Mouse (Mus musculus): Measurements from ENCODE around the gene Dnajc27. TPM values are rescaled to one million over a fixed set of nuclear protein-coding genes. Genes with fewer than 3 reads are reported as not detected.

Dnajc27 gene
- 7.5 and 7.8 TPM in 2 replicates for polyA plus RNA-seq (2015; fragmentation: Nextera tagmentation; extraction: Ambion mirVana)

DNA sequence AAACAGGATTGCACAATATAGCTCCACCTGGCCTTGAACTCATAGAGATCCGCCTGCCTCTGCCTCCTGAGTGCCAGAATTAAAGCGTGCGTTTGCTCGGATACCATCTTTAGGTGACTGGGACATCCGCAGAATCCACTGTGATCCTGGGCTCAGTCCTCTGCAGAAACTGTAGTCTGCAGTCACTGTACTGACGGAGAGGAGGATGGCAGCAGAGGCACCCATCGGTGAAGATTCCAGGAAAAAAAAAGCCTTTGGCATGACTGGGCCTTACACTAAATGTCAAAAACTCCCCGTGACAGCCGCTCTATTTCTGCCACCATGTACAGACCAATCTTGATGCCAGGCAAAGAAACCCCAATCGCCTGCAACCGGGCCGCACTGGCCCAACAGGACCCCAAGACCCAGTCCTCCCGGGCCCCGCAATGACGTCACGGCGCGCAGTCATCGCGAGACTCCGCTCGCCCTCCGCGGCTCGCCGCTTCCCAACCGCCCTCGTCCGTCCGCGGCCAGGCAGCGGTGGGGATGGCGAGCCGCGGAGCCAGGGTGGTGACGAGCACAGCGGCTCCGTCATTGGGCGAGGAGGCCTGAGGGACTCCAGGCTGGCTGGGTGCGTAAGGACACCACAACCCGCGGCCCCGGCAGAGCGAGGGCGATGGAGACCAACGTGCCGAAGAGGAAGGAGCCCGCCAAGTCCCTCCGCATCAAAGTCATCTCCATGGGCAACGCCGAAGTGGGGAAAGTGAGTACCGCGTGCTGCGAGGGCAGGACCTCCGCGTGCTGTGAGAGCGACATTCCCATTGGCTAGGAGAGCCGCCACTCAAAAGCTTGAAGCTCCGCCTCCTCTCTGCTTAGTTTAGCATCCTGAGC is at the start of gene Dnajc27:
TSS of gene Dnajc27 (plus strand) at position 452 of the 870 bp plus-strand sequence.
- WGBS, result 5% methylated on average over 59 of the region's 59 CpGs

DNA sequence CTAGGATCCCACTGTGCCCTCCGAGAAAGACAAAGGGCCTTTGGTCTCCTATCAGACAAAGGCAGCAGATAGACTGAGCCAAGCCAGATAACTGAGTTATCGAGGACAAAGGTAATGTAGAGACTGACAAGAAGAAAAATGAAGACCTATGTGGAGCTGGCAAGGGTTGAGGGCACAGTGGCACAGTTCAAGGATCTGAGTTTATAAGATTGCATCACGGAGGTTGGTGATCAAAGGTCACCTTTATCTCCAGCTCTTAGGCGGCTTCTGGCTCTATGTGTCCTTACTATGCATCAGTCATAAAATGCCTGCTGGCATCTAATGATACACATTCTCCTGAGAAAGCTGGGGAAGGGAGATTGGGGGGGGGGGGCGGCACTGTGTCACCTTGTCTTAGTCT is 46.2 kb upstream of the Dnajc27 start:
- Histone ChIP-seq H3K4me3 (no peak overlapping the region), H3K36me3 (no peaks in the 10 kb centered on the region), H3K27me3 (no peaks in the 10 kb centered on the region), H3K9ac (no peak overlapping the region), H3K9me3 (replicated peaks) (no peaks in the 10 kb centered on the region), H3K27ac (no peak overlapping the region), H3K4me2 (no peak overlapping the region), H3K4me1 (replicated peaks) (peaks cover 28% of the 10 kb centered on the region)
- WGBS, result 84% methylated on average over 5 of the region's 5 CpGs
- no peak for ATAC-seq (replicated peaks; ENCODE audit: insufficient number of reproducible peaks, insufficient read depth, low FRiP score, low read depth)

More for the DNA sequence above, at the start of gene Dnajc27:
- Histone ChIP-seq H3K4me2 (peak within 1 kb of the TSS; percentile 83), H3K4me1 (replicated peaks) (peaks cover 11% of the 10 kb centered on the region), H3K4me3 (peak within 1 kb of the TSS; percentile 65), H3K36me3 (no peaks in the 10 kb centered on the region; the same call in 1 of the 2 replicates), H3K9ac (peak within 1 kb of the TSS; percentile 74), H3K27ac (peak within 1 kb of the TSS; percentile 96), H3K9me3 (replicated peaks) (no peaks in the 10 kb centered on the region), H3K27me3 (no peaks in the 10 kb centered on the region)
- ATAC-seq (replicated peaks; ENCODE audit: insufficient number of reproducible peaks, insufficient read depth, low FRiP score, low read depth), result peak; percentile 97

DNA sequence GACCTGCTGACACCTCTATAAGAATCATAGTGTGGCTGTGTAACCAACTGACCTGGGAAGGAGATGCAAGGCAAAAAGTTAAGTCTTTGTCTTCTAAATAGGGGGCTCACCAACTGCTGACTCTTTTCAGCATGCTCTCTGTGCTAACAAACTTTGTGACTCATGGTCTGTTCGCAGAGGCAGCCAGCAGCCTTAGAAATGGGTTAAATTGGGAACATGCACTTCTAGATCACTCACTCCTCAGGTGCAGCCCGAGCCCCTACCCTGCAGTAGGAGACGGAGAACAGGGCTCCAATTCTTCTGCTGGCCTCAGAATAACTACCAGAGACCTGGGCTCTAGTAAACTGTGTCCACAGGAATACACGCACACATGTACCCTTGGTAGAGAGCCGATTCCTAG is 44.9 kb upstream of the Dnajc27 start:
- Histone ChIP-seq H3K4me1 (replicated peaks) (peaks cover 38% of the 10 kb centered on the region), H3K4me2 (peak overlapping the region; percentile 95), H3K27ac (no peak overlapping the region), H3K9me3 (replicated peaks) (no peaks in the 10 kb centered on the region), H3K4me3 (peak overlapping the region; percentile 83), H3K27me3 (no peaks in the 10 kb centered on the region), H3K9ac (peak overlapping the region; percentile 80), H3K36me3 (no peaks in the 10 kb centered on the region)
- no peak for ATAC-seq (replicated peaks; ENCODE audit: insufficient number of reproducible peaks, insufficient read depth, low FRiP score, low read depth)
- WGBS, result 24% methylated on average over 5 of the region's 5 CpGs

- H3K4me2 ChIP-seq, result peak within 1 kb of the TSS; percentile 95
- H3K9me3 ChIP-seq (replicated peaks), result no peaks in the 10 kb centered on the region
- H3K27me3 ChIP-seq, result no peaks in the 10 kb centered on the region
- H3K36me3 ChIP-seq, result no peaks in the 10 kb centered on the region
- peak within 1 kb of the TSS; percentile 83 for H3K4me3 ChIP-seq
- ATAC-seq (replicated peaks; ENCODE audit: insufficient number of reproducible peaks, insufficient read depth, low FRiP score, low read depth), result peak; percentile 93
- H3K27ac ChIP-seq, result peak within 1 kb of the TSS; percentile 54
- H3K9ac ChIP-seq, result peak within 1 kb of the TSS; percentile 80
- under 1% methylated on average over 70 of the region's 78 CpGs for whole genome bisulfite sequencing
- H3K4me1 ChIP-seq (replicated peaks), result peaks cover 44% of the 10 kb centered on the region
Measured at GRCm38 (mm10) chr12:4038061-4039041, 44.0 kb upstream of the Dnajc27 start, which contains the start of gene Efr3b. Gene Efr3b (minus strand): TSS chr12:4038915.

DNA sequence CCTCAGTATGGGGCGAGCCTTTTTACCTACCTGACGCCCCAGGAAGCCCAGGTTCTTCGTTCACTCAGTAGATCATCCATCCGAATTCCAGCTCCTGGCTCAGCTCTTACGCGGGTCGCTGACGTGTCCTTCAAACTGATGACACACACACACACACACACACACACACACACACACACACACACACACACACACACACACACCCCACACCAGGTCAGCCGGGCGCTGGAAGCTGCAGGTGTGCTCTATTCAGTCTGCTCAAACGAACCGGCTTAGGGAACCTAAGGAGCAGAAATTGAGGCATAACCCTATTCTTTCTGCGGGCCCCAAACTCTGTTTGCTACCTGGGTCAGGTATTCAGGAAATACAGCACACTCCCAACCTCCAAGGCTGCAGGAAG is 43.3 kb upstream of the Dnajc27 start:
- Histone ChIP-seq H3K9ac (no peak overlapping the region), H3K27me3 (no peaks in the 10 kb centered on the region), H3K4me3 (peak overlapping the region; percentile 83), H3K9me3 (replicated peaks) (no peaks in the 10 kb centered on the region), H3K4me1 (replicated peaks) (peaks cover 44% of the 10 kb centered on the region), H3K4me2 (peak overlapping the region; percentile 95), H3K36me3 (no peaks in the 10 kb centered on the region), H3K27ac (no peak overlapping the region)
- WGBS, result 4% methylated on average over 13 of the region's 13 CpGs
- ATAC-seq (replicated peaks; ENCODE audit: insufficient number of reproducible peaks, insufficient read depth, low FRiP score, low read depth), result no peak

GRCm38 (mm10) chr12:4042411-4042810 is 40.0 kb upstream of the Dnajc27 start:
- Histone ChIP-seq H3K4me1 (replicated peaks) (peaks cover 42% of the 10 kb centered on the region), H3K9me3 (replicated peaks) (no peaks in the 10 kb centered on the region), H3K4me2 (peak overlapping the region; percentile 31), H3K27me3 (no peaks in the 10 kb centered on the region), H3K36me3 (no peaks in the 10 kb centered on the region), H3K4me3 (no peak overlapping the region), H3K27ac (peak overlapping the region; percentile 73), H3K9ac (no peak overlapping the region)
- 37% methylated on average over 5 of the region's 5 CpGs for WGBS
- ATAC-seq (replicated peaks; ENCODE audit: insufficient number of reproducible peaks, insufficient read depth, low FRiP score, low read depth), result no peak

GRCm38 (mm10) chr12:4045992-4046391 is 36.4 kb upstream of the Dnajc27 start:
- Histone ChIP-seq H3K9me3 (replicated peaks) (no peaks in the 10 kb centered on the region), H3K9ac (no peak overlapping the region), H3K36me3 (no peaks in the 10 kb centered on the region), H3K4me1 (replicated peaks) (peaks cover 38% of the 10 kb centered on the region), H3K4me3 (no peak overlapping the region), H3K4me2 (no peak overlapping the region), H3K27ac (peak overlapping the region; percentile 46; the same call in 1 of the 2 replicates), H3K27me3 (no peaks in the 10 kb centered on the region)
- WGBS, result 27% methylated on average over 1 of the region's 1 CpGs
- peak; percentile 81 for ATAC-seq (replicated peaks; ENCODE audit: insufficient number of reproducible peaks, insufficient read depth, low FRiP score, low read depth)

DNA sequence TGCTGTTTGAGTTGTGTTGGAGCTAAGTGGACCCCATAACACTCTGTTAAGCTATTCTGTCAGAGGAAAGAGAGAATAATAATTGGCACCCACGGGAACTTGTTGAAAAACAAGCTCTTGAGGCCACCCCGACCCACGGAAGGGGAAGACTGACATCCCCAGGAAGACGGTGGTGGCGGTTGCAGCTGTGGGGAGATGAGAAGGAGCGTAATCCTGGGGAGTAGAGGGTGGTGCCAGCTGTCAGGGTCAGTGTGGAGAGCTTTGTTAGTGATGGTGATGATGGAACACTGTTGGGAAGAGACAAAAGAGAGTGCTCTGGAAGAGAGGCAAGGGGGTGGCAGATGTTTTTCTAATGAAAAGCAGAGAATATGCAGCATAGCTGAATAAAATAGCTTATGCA is 34.4 kb upstream of the Dnajc27 start:
- no peaks in the 10 kb centered on the region for H3K36me3 ChIP-seq
- WGBS, result 45% methylated on average over 6 of the region's 6 CpGs
- peaks cover 24% of the 10 kb centered on the region for H3K4me1 ChIP-seq (replicated peaks)
- no peak overlapping the region for H3K27ac ChIP-seq
- no peak overlapping the region for H3K4me2 ChIP-seq
- no peak overlapping the region for H3K4me3 ChIP-seq
- no peak overlapping the region for H3K9ac ChIP-seq
- peaks cover 3% of the 10 kb centered on the region; the same call in 1 of the 2 replicates for H3K27me3 ChIP-seq
- H3K9me3 ChIP-seq (replicated peaks), result no peaks in the 10 kb centered on the region
- ATAC-seq (replicated peaks; ENCODE audit: insufficient number of reproducible peaks, insufficient read depth, low FRiP score, low read depth), result no peak

GRCm38 (mm10) chr12:4050861-4051425 is 31.4 kb upstream of the Dnajc27 start:
- Histone ChIP-seq H3K27ac (no peak overlapping the region), H3K4me2 (no peak overlapping the region), H3K4me1 (replicated peaks) (peaks cover 17% of the 10 kb centered on the region), H3K9ac (no peak overlapping the region), H3K36me3 (no peaks in the 10 kb centered on the region), H3K9me3 (replicated peaks) (no peaks in the 10 kb centered on the region), H3K4me3 (no peak overlapping the region), H3K27me3 (peaks cover 3% of the 10 kb centered on the region; the same call in 1 of the 2 replicates)
- no peak for ATAC-seq (replicated peaks; ENCODE audit: insufficient number of reproducible peaks, insufficient read depth, low FRiP score, low read depth)
- WGBS, result 22% methylated on average over 9 of the region's 9 CpGs

GRCm38 (mm10) chr12:4053643-4054042 is 28.7 kb upstream of the Dnajc27 start:
- Histone ChIP-seq H3K9me3 (replicated peaks) (no peaks in the 10 kb centered on the region), H3K4me3 (no peak overlapping the region), H3K4me1 (replicated peaks) (peaks cover 12% of the 10 kb centered on the region), H3K9ac (no peak overlapping the region), H3K27ac (no peak overlapping the region), H3K36me3 (no peaks in the 10 kb centered on the region), H3K27me3 (peaks cover 3% of the 10 kb centered on the region; the same call in 1 of the 2 replicates), H3K4me2 (no peak overlapping the region)
- 73% methylated on average over 3 of the region's 3 CpGs for WGBS
- ATAC-seq (replicated peaks; ENCODE audit: insufficient number of reproducible peaks, insufficient read depth, low FRiP score, low read depth), result no peak

All from heart, embryonic 15.5 days (tissue).